Mouse (Mus musculus) hindbrain, embryonic 11.5 days (tissue): Measurements from ENCODE around the gene Fancl. TPM values are rescaled to one million over a fixed set of nuclear protein-coding genes. Genes with fewer than 3 reads are reported as not detected.

Source experiments
- ATAC-seq: fragments of 200-750 bp; cut with Nextera tagmentation; 2 replicates; pipeline ENCODE4 v1.8.0; 2017; ENCODE audit warnings: mild to moderate bottlenecking, moderate TSS enrichment, moderate library complexity; ENCODE audit not compliant: low FRiP score
- DNase-seq: peaks from one replicate; pipeline ENCODE4 v3.0.0-alpha.2; 2015; ENCODE audit warnings: low spot score
- H3K27ac ChIP-seq: fragments of 300-500 bp; sonication (generic); 2 replicates; pipeline ENCODE4 v1.5.1; 2014; ENCODE audit warnings: mild to moderate bottlenecking, low read depth, low read length
- H3K27me3 ChIP-seq: fragments of 300-500 bp; sonication (generic); 2 replicates; pipeline ENCODE4 v1.6.1; 2014; ENCODE audit warnings: mild to moderate bottlenecking, low read length, moderate library complexity, mixed read lengths; ENCODE audit not compliant: control insufficient read depth, insufficient read depth
- H3K36me3 ChIP-seq: fragments of 300-500 bp; sonication (generic); 2 replicates; pipeline ENCODE4 v1.6.1; 2014; ENCODE audit warnings: mild to moderate bottlenecking, low read length, moderate library complexity, mixed read lengths; ENCODE audit not compliant: control insufficient read depth, insufficient read depth
- H3K4me1 ChIP-seq: fragments of 300-500 bp; sonication (generic); replicated peaks from 2 replicates; pipeline ENCODE4 v1.6.1; 2014; ENCODE audit warnings: low read length, mixed read lengths; ENCODE audit not compliant: control insufficient read depth, insufficient read depth
- H3K4me2 ChIP-seq: fragments of 300-500 bp; sonication (generic); replicated peaks from 2 replicates; pipeline ENCODE4 v1.6.1; 2014; ENCODE audit warnings: mild to moderate bottlenecking, low read depth, low read length
- H3K4me3 ChIP-seq: fragments of 300-500 bp; sonication (generic); 2 replicates; pipeline ENCODE4 v1.5.1; 2014; ENCODE audit warnings: low read depth, low read length
- H3K9ac ChIP-seq: fragments of 300-500 bp; sonication (generic); 2 replicates; pipeline ENCODE4 v1.6.1; 2014; ENCODE audit warnings: low read depth, low read length
- H3K9me3 ChIP-seq: fragments of 300-500 bp; sonication (generic); 2 replicates; pipeline ENCODE4 v1.6.1; 2016; ENCODE audit warnings: low read length; ENCODE audit not compliant: control insufficient read depth
- WGBS: fragments of 180-500 bp; shearing (Covaris S2); extraction: QIAGEN DNeasy Blood & Tissue Kit; methylation state at CpG from one replicate; pipeline ENCODE4 v1.1.7; 2014; 5-methylcytosine and 5-hydroxymethylcytosine counted together
- polyA plus RNA-seq: library from polyadenylated mRNA; unstranded; fragments of >200 nt; fragmentation: Nextera tagmentation; extraction: Ambion mirVana; gene quantifications from 2 replicates; pipeline ENCODE4 v1.2.1, GENCODE M21; 2014

Gene Fancl
- polyA plus RNA-seq, 1 experiment from 2014 or later: 29.1 TPM

DNA sequence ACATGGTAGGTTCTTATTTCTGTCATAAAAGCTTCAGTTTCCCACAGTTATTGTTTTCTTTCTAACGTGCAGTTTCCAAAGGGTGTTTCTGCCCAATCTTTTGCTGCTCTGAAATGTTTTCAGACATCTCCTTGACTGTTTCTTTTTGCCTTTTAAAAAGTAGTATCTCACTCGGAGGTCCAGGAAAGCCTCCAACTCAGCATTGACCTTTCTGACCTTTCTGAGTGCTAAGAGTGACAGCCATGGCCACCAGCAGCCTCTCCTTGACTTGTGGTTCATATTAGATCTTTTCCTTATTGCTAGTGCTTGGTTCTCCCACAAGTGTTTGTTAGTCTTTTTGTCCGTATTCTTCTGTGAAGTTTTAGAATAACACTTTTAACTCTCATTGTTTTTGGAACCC is 9.6 kb downstream of the Fancl start:
- no peak for ATAC-seq
- Histone ChIP-seq H3K36me3 (no peaks in the 10 kb centered on the region), H3K27me3 (no peaks in the 10 kb centered on the region), H3K4me3 (no peak overlapping the region), H3K4me1 (no peaks in the 10 kb centered on the region), H3K4me2 (no peak overlapping the region), H3K9ac (no peak overlapping the region), H3K9me3 (no peaks in the 10 kb centered on the region), H3K27ac (no peak overlapping the region)
- WGBS: 49% methylated on average over 3 of the region's 3 CpGs
- DNase-seq: no peak

DNA sequence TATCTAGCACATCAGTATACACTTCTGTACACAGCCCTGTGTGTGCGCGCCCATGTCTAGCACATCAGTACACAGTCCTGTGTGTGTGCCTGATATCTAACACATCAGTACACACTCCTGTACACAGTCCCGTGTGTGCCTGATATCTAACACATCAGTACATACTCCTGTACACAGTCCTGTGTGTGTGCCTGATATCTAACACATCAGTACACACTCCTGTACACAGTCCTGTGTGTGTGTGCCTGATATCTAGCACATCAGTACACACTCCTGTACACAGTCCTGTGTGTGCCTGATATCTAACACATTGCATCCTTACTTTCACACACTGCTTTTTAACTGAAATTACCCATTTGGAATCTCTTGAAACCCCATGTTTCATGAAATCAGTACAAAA is 27.0 kb downstream of the Fancl start:
- H3K27ac ChIP-seq: no peak overlapping the region
- no peaks in the 10 kb centered on the region for H3K36me3 ChIP-seq
- ATAC-seq: no peak
- H3K4me2 ChIP-seq: no peak overlapping the region
- 94% methylated on average over 3 of the region's 3 CpGs for WGBS
- H3K9me3 ChIP-seq: no peaks in the 10 kb centered on the region
- no peak overlapping the region for H3K9ac ChIP-seq
- H3K4me3 ChIP-seq: no peak overlapping the region
- no peak for DNase-seq
- no peaks in the 10 kb centered on the region for H3K4me1 ChIP-seq
- no peaks in the 10 kb centered on the region for H3K27me3 ChIP-seq

DNA sequence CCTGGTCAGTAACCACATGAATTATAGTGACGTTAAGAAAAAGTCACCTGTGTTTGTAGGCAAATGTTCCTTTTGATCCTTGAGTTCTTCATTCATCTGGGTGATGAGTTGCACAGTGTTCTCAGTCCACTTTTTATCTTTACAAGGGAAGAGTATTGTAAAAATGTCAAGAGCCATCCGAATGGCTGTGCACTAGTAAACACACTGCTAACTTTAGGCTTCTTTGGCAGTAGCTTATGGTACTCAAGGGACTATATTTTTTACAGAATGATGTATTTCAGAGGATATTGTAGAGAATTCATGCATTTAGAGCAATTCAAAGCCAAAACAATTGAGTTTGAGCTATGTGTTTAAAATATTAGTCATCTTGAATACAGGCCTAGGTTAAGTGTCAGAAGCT is 35.5 kb downstream of the Fancl start:
- H3K4me3 ChIP-seq: no peak overlapping the region
- no peak overlapping the region for H3K9ac ChIP-seq

DNA sequence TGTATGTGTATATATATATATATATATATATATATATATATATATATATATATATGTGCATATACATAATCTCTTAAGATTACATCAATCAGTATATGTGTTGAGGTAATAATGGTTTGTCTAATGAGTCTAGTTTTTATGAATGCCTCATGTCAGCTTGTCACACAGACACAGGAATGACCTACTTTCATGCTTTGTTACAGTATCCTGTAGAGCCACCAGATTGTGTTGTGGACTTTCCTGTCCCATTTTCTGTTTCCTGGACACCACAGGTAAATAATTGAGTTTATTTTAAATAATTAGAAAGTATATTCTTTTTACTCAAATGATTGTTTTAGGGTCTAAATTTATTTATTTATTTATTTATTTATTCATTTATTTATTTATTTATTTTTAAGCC is 48.3 kb downstream of the Fancl start:
- Histone ChIP-seq H3K4me1 (no peaks in the 10 kb centered on the region), H3K4me3 (no peak overlapping the region), H3K4me2 (no peak overlapping the region), H3K27ac (no peak overlapping the region), H3K9ac (no peak overlapping the region), H3K27me3 (no peaks in the 10 kb centered on the region), H3K9me3 (no peaks in the 10 kb centered on the region), H3K36me3 (no peaks in the 10 kb centered on the region)
- DNase-seq (no peak), ATAC-seq (no peak)

More for the DNA sequence above, 35.5 kb downstream of the Fancl start:
- no peak for ATAC-seq
- H3K4me2 ChIP-seq: no peak overlapping the region
- H3K27ac ChIP-seq: no peak overlapping the region
- 86% methylated on average over 2 of the region's 2 CpGs for WGBS
- DNase-seq: no peak
- no peaks in the 10 kb centered on the region for H3K4me1 ChIP-seq
- no peaks in the 10 kb centered on the region for H3K27me3 ChIP-seq
- no peaks in the 10 kb centered on the region for H3K9me3 ChIP-seq
- H3K36me3 ChIP-seq: no peaks in the 10 kb centered on the region

DNA sequence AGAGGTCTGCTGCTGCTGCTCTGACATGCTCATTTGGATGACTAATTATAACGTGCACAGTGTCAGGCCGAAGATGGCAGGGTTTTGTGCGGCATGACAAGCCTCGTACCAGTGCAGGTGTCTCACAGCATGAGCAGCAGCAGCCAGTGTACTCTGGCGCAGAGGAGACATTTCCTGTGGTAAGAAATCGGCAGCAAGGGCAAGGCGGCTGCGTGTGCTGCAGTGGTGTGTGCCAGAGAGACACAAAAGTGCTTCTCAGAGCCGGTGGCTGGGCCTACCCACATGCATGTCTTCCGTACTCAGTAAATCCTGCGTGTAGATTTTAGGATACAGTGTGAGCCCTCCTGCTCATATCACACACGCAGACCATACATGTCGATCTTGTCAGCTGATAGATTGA is 51.9 kb downstream of the Fancl start:
- no peak overlapping the region for H3K4me2 ChIP-seq
- no peaks in the 10 kb centered on the region for H3K4me1 ChIP-seq
- H3K9me3 ChIP-seq: no peaks in the 10 kb centered on the region
- DNase-seq: no peak
- no peaks in the 10 kb centered on the region for H3K27me3 ChIP-seq
- 82% methylated on average over 13 of the region's 13 CpGs for WGBS
- H3K4me3 ChIP-seq: no peak overlapping the region
- H3K9ac ChIP-seq: no peak overlapping the region
- no peaks in the 10 kb centered on the region for H3K36me3 ChIP-seq
- ATAC-seq: no peak
- H3K27ac ChIP-seq: no peak overlapping the region

DNA sequence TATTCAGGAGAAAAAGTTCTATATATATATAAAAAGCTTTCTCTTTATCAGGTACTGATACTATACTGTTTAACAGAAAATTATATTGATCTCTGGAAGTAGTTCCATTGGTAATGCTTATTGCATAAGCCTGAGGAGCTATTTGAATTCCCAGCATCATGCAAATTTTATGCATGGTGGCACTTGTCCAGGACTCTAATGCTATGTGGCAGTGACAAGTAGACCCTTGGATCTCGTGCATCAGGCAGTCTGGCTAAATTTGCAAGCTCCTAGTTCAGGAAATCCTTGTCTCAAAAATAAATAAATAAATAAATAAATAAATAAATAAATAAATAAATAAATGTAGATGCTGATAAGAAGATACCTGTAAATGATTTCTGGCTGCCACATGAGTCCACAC is 55.2 kb downstream of the Fancl start:
- Histone ChIP-seq H3K4me3 (no peak overlapping the region), H3K4me2 (no peak overlapping the region), H3K27ac (no peak overlapping the region), H3K9ac (no peak overlapping the region), H3K36me3 (no peaks in the 10 kb centered on the region), H3K27me3 (no peaks in the 10 kb centered on the region), H3K9me3 (no peaks in the 10 kb centered on the region), H3K4me1 (no peaks in the 10 kb centered on the region)
- DNase-seq (no peak), ATAC-seq (no peak)
- 79% methylated on average over 1 of the region's 1 CpGs for WGBS

DNA sequence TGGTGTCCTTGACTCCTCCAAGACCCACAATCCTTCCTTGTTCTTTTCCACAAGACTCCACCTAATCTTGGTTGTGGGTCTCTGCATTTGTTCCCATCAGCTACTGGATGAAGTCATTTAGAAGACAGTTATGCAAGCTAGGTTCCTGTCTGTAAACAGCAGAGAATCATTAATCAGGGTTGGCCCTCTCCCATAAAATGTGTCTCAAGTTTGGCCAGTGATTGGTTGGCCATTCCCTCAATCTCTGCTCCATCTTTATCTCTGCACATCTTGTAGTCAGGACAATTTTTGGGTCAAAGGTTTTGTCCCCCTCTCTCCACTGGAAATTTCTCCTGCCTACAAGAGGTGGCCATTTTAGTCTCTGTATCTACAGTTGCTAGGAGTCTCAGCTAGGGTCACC is 58.4 kb downstream of the Fancl start:
- ATAC-seq (no peak), DNase-seq (no peak)
- no peak overlapping the region for H3K4me2 ChIP-seq
- no peak overlapping the region for H3K9ac ChIP-seq
- no peaks in the 10 kb centered on the region for H3K27me3 ChIP-seq
- H3K27ac ChIP-seq: no peak overlapping the region
- H3K4me3 ChIP-seq: no peak overlapping the region
- no peaks in the 10 kb centered on the region for H3K36me3 ChIP-seq
- H3K4me1 ChIP-seq: no peaks in the 10 kb centered on the region
- H3K9me3 ChIP-seq: no peaks in the 10 kb centered on the region

DNA sequence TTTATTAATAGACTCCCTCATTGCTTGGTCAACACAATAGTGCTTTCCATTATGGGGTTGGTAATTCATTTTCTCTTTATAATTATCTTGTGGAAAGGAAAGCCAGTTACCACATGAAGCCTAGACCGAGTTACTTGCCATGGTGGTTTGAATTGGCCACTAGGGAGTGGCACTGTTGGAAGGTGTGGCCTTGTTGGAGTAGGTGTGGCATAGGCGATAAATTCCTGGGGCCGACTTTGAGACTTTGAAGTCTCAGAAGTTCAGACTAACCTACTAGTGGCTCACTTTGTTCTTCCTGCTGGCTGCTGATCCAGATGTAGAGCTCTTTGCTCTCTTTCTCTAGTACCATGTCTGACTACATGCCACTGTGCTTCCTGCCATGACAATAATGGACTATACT is 63.9 kb downstream of the Fancl start:
- no peaks in the 10 kb centered on the region for H3K4me1 ChIP-seq
- ATAC-seq (no peak), DNase-seq (no peak)
- WGBS: 90% methylated on average over 3 of the region's 3 CpGs
- no peak overlapping the region for H3K4me3 ChIP-seq
- H3K36me3 ChIP-seq: no peaks in the 10 kb centered on the region
- no peaks in the 10 kb centered on the region for H3K9me3 ChIP-seq
- no peaks in the 10 kb centered on the region for H3K27me3 ChIP-seq
- H3K9ac ChIP-seq: no peak overlapping the region
- H3K4me2 ChIP-seq: no peak overlapping the region
- H3K27ac ChIP-seq: no peak overlapping the region

DNA sequence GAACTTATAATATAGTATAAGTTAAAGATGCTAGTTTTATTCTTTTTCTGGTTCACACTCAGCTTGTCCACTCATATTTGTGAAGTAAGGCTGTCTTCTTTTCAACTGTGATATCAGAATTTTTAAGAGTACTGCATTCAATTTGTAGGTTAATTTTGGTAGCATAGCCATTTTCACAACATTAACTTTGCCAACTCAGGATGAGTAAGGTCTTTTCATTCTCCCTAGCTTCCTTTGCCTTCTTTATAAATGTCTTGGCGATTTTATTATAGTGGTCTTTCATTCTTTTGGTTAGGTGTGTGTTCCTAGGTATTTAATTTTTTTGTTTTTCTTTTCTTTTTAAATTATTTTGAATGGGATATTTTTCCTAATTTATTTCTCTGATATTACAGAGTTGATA is 64.7 kb downstream of the Fancl start:
- Histone ChIP-seq H3K9me3 (no peaks in the 10 kb centered on the region), H3K4me2 (no peak overlapping the region), H3K27ac (no peak overlapping the region), H3K4me3 (no peak overlapping the region), H3K36me3 (no peaks in the 10 kb centered on the region), H3K4me1 (no peaks in the 10 kb centered on the region), H3K27me3 (no peaks in the 10 kb centered on the region), H3K9ac (no peak overlapping the region)
- ATAC-seq: no peak
- 97% methylated on average over 1 of the region's 1 CpGs for WGBS
- no peak for DNase-seq
